Mouse (Mus musculus) ES-E14 (cell line): ENCODE data around the gene Hagh. TPM values are rescaled to one million over a fixed set of nuclear protein-coding genes. Genes with fewer than 3 reads are reported as not detected.

Experiments
- DNase-seq: peaks from one replicate; pipeline ENCODE4 v3.0.0-alpha.2; 2013; ENCODE audit warnings: low read depth, low spot score
- H3K27ac ChIP-seq: 2 replicates; pipeline ENCODE4 v1.5.1; 2012; ENCODE audit warnings: low read depth, mild to moderate bottlenecking, low read length, moderate library complexity, mixed read lengths; ENCODE audit not compliant: poor library complexity, insufficient read depth, severe bottlenecking
- H3K36me3 ChIP-seq: 2 replicates; pipeline ENCODE4 v1.6.1; 2012; ENCODE audit warnings: mild to moderate bottlenecking, low read length, moderate library complexity, mixed read lengths; ENCODE audit not compliant: control insufficient read depth, poor library complexity, insufficient read depth, severe bottlenecking
- H3K4me1 ChIP-seq, 2 experiments: fragments of 150-350 bp in 1 of 2; sonication (generic) in 1 of 2; 2 replicates each; pipeline ENCODE4 v1.6.1; 2012; ENCODE audit warnings: low read length in 2 of 2, mild to moderate bottlenecking in 1 of 2, mixed read lengths in 1 of 2; ENCODE audit not compliant: control insufficient read depth in 2 of 2, insufficient read depth in 2 of 2, poor library complexity in 1 of 2
- H3K4me3 ChIP-seq, 2 experiments: fragments of 150-350 bp in 1 of 2; sonication (generic) in 1 of 2; 2 replicates each; pipeline ENCODE4 v1.5.1; 2012; ENCODE audit warnings: low read length in 2 of 2, low read depth in 1 of 2, mild to moderate bottlenecking in 1 of 2, mixed read lengths in 1 of 2; ENCODE audit not compliant: insufficient read depth in 1 of 2, poor library complexity in 1 of 2, severe bottlenecking in 1 of 2
- H3K9ac ChIP-seq: 2 replicates; pipeline ENCODE4 v1.6.1; 2012; ENCODE audit warnings: low read depth, mild to moderate bottlenecking, low read length, mixed read lengths; ENCODE audit not compliant: poor library complexity, insufficient read depth, severe bottlenecking
- H3K9me3 ChIP-seq: fragments of 150-350 bp; sonication (generic); 2 replicates; pipeline ENCODE4 v1.6.1; 2012; ENCODE audit warnings: low read depth, mild to moderate bottlenecking, low read length; ENCODE audit not compliant: control insufficient read depth, insufficient read depth
- CHD2 ChIP-seq: IDR thresholded peaks from 2 replicates; pipeline ENCODE4 v1.6.1; 2014; ENCODE audit warnings: mild to moderate bottlenecking, low read depth, low read length, inconsistent platforms
- HCFC1 ChIP-seq: IDR thresholded peaks from 2 replicates; pipeline ENCODE4 v1.6.1; 2012; ENCODE audit warnings: low read length, inconsistent platforms, borderline replicate concordance; ENCODE audit not compliant: insufficient read depth
- MAFK ChIP-seq: IDR thresholded peaks from 2 replicates; pipeline ENCODE4 v1.6.1; 2014; ENCODE audit warnings: mild to moderate bottlenecking, low read depth, low read length, inconsistent platforms; ENCODE audit not compliant: insufficient read depth
- ZC3H11A ChIP-seq: IDR thresholded peaks from 2 replicates; pipeline ENCODE4 v1.6.1; 2012; ENCODE audit warnings: low read depth, mild to moderate bottlenecking, inconsistent platforms, low read length, borderline replicate concordance
- ZNF384 ChIP-seq: IDR thresholded peaks from 2 replicates; pipeline ENCODE4 v1.6.1; 2012; ENCODE audit warnings: low read depth, low read length, inconsistent platforms
- in situ Hi-C, 2 experiments: fragments of 600-800 bp; cut with MboI; formaldehyde crosslinking; loops; one replicate each; pipeline ENCODE4 v1.15.1; 2025; ENCODE audit warnings: low sequenced_read_pairs in 2 of 2, inconsistent platforms in 1 of 2; ENCODE audit not compliant: unreplicated experiment in 2 of 2
- total RNA-seq: library from RNA; depleted of rRNA; stranded (reverse); fragments of 300-350 nt; gene quantifications from 2 replicates; pipeline ENCODE4 v1.2.3, GENCODE M21; 2012; rRNA removed

The Hagh gene
- total RNA-seq, 1 experiment: 37.3 TPM

- TF ChIP-seq ZNF384 (no peak), CHD2 (no peak), ZC3H11A (no peak), MAFK (no peak), HCFC1 (no peak)
- H3K9ac ChIP-seq: no peak overlapping the region
- no peak overlapping the region for H3K4me3 ChIP-seq
- DNase-seq: no peak
- peaks cover 28% of the 10 kb centered on the region for H3K36me3 ChIP-seq
- no peak overlapping the region for H3K27ac ChIP-seq
- in situ Hi-C loops: no loop called here
- H3K9me3 ChIP-seq: no peaks in the 10 kb centered on the region
- H3K4me1 ChIP-seq: peaks cover 0 to 3% of the 10 kb centered on the region in 2 experiments; a peak in 1 of 4 replicates
Observed at GRCm38 (mm10) chr17:24907591-24907990, 67.6 kb downstream of the Hagh start.

- DNase-seq: no peak
- in situ Hi-C loops: no loop called here
- H3K4me1 ChIP-seq: no peaks in the 10 kb centered on the region
- H3K9ac ChIP-seq: no peak overlapping the region
- H3K9me3 ChIP-seq: no peaks in the 10 kb centered on the region
- peaks cover 41% of the 10 kb centered on the region for H3K36me3 ChIP-seq
- no peak overlapping the region for H3K4me3 ChIP-seq
- no peak overlapping the region for H3K27ac ChIP-seq
- TF ChIP-seq HCFC1 (no peak), ZNF384 (no peak), CHD2 (no peak), ZC3H11A (no peak), MAFK (no peak)
Observed at GRCm38 (mm10) chr17:24913984-24914383, 74.0 kb downstream of the Hagh start.

Other genes starting within 250 kb of the Hagh start
- 93.0 and 118 TPM in 2 replicates for gene Tsc2, start 207.5 kb upstream of the Hagh start, total RNA-seq
- gene Nthl1, start 207.5 kb upstream of the Hagh start, total RNA-seq: 39.4 and 43.0 TPM in 2 replicates
- gene Slc9a3r2, start 189.8 kb upstream of the Hagh start, total RNA-seq: 11.4 and 22.7 TPM in 2 replicates
- 3.0 and 6.0 TPM in 2 replicates for gene Npw, start 181.7 kb upstream of the Hagh start, total RNA-seq
- gene Zfp598, start 170.5 kb upstream of the Hagh start, total RNA-seq: 39.7 and 55.9 TPM in 2 replicates
- 4.1 and 13.1 TPM in 2 replicates for gene Syngr3, start 150.2 kb upstream of the Hagh start, total RNA-seq
- gene Gfer, start 144.0 kb upstream of the Hagh start, total RNA-seq: 61.8 and 63.4 TPM in 2 replicates
- gene Noxo1, start 143.9 kb upstream of the Hagh start, total RNA-seq: 2.9 and 7.5 TPM in 2 replicates
- 108 and 119 TPM in 2 replicates for gene Tbl3, start 132.5 kb upstream of the Hagh start, total RNA-seq
- 0.71 and 0.95 TPM in 2 replicates for gene Rnf151, start 122.1 kb upstream of the Hagh start, total RNA-seq
- 3,495 and 3,661 TPM in 2 replicates for gene Rps2, start 122.0 kb upstream of the Hagh start, total RNA-seq
- 147 and 191 TPM in 2 replicates for gene Ndufb10, start 115.7 kb upstream of the Hagh start, total RNA-seq
- 0.16 and 0.67 TPM in 2 replicates for gene Rpl3l, start 112.3 kb upstream of the Hagh start, total RNA-seq
- gene Msrb1, start 103.5 kb upstream of the Hagh start, total RNA-seq: 23.5 and 30.2 TPM in 2 replicates
- gene Hs3st6, start 87.2 kb upstream of the Hagh start, total RNA-seq: 1.6 and 2.3 TPM in 2 replicates
- gene Meiob, start 35.9 kb upstream of the Hagh start, total RNA-seq: 0.13 and 0.42 TPM in 2 replicates
- 9.7 and 9.8 TPM in 2 replicates for gene Fahd1, start 10.2 kb downstream of the Hagh start, total RNA-seq
- 2.5 and 5.8 TPM in 2 replicates for gene Igfals, start 25.9 kb downstream of the Hagh start, total RNA-seq
- 85.8 and 118 TPM in 2 replicates for gene Nubp2, start 46.2 kb downstream of the Hagh start, total RNA-seq
- gene Spsb3, start 46.5 kb downstream of the Hagh start, total RNA-seq: 34.2 and 37.1 TPM in 2 replicates
- 21.8 and 33.7 TPM in 2 replicates for gene Eme2, start 54.9 kb downstream of the Hagh start, total RNA-seq
- 36.1 and 39.6 TPM in 2 replicates for gene Mrps34, start 55.0 kb downstream of the Hagh start, total RNA-seq
- 59.4 and 84.1 TPM in 2 replicates for gene Nme3, start 56.4 kb downstream of the Hagh start, total RNA-seq
- 55.7 and 63.7 TPM in 2 replicates for gene Mapk8ip3, start 96.8 kb downstream of the Hagh start, total RNA-seq
- gene Jpt2, start 120.5 kb downstream of the Hagh start, total RNA-seq: 90.3 and 105 TPM in 2 replicates
- 9.1 and 11.6 TPM in 2 replicates for gene Cramp1l, start 175.6 kb downstream of the Hagh start, total RNA-seq
- 8.1 and 12.1 TPM in 2 replicates for gene Ift140, start 175.9 kb downstream of the Hagh start, total RNA-seq
- 0.32 and 0.62 TPM in 2 replicates for gene Tmem204, start 243.4 kb downstream of the Hagh start, total RNA-seq